Mouse (Mus musculus) adrenal gland, adult 18-20 months (tissue): ENCODE data around the gene Cdc26. TPM values are rescaled to one million over a fixed set of nuclear protein-coding genes. Genes with fewer than 3 reads are reported as not detected.

Experiments used
- DNase-seq, 2 experiments: peaks; one replicate each; pipeline ENCODE4 v3.0.0; 2021 to 2022; ENCODE audit warnings: low spot score in 2 of 2
- long read RNA-seq, 2 experiments: library from polyadenylated mRNA; stranded (forward); transcript quantifications; one replicate each; pipeline ENCODE4 v2.0.0; 2021
- total RNA-seq, 2 experiments: library from RNA; stranded (reverse); gene quantifications; 1 replicate in 1 of 2; 2 replicates in 1 of 2; pipeline ENCODE4 v1.2.3; 2021

The Cdc26 gene
- 10 to 100 TPM; 61.2 to 63.0 TPM for total RNA-seq
- long read RNA-seq, experiment 1, transcript Cdc26-201 (4 exons, 819 nt), result major isoform, 12 of 17 reads
- long read RNA-seq, experiment 1, partial matches to known transcripts, result 1 of 17 reads
- long read RNA-seq, experiment 1, other reads (novel, unspliced or antisense), result 1 of 17 reads
- long read RNA-seq, experiment 2, transcript Cdc26-201 (4 exons, 819 nt), result major isoform, 41 of 45 reads
- long read RNA-seq, experiment 2, partial matches to known transcripts, result 0 of 45 reads
- long read RNA-seq, experiment 2, other reads (novel, unspliced or antisense), result 2 of 45 reads

DNA sequence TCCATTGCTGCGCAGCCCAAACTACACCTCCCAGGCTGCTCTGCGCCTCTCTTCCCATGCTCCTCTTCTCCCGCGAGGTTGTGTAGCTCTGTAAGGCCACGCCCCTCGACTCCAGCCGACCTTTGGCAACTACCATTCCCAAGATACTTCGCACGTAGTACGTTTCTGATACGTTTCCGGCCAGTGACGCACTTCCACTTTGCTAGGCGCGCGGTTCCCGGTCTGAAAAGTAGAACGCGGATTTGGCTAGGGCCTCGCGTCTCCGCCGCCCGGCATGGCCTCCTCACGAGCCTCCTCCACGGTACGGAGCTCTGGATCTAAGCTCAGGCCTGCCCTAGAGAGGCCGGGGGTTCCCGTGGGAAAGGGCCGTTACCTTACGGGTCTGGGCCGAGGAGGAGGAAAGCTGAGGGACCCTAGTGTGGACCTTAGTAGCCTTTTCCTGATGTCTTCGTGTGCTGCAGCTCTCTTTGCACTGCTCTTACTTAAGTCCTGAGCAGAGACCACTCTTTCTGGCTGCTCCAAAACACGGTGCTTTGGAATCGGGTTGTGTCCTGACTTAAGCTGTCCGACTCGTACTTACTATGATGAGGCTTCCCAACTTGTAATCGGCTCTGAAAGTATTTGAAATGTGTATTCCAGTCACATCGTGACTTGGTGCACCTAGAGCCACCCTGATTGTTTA, at the start of gene Cdc26, which contains the start of gene Prpf4:
Gene Cdc26, minus strand, starts transcription at position 42 of the 682 bp plus-strand sequence.
Gene Prpf4, plus strand, starts transcription at position 197 of the 682 bp plus-strand sequence.
- peak; percentile 89 to 90 for DNase-seq

DNA sequence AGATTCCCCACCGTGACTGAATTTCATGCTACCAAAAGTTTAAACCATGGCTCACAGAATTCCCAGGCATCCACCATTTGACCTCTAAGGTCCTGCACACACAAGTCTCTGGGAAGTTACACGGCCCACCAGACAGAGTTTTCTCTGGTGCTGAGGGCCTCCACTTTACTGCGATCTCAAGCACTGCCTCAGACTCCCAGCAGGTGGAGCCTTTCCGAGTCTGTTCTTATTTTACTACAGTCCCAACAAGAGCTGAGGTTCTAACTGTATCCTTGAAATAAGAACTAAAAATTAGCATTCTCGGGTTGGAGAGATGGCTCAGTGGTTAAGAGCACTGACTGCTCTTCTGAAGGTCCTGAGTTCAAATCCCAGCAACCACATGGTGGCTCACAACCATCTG, 46.6 kb upstream of the Cdc26 start:
- DNase-seq, result peak; percentile 15 to 33

DNA sequence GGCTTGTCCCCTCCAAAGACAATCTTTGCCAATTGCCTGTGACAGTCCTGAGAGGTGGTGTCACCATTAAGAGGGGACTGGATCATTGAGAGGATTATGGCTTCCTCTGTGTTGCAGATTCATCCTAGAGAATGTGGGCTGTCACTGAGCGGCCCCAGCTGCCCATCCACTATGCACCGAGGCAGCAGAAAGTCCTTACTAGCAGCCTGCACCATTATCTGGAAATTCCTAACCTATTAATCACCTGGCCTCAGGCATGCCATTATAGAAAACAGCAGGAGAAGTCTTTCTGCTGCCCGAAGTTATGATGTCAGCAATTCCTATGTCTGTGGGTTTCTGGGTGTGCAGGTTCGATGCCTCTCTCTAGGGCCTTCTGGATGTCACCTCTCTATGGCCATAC, 32.5 kb upstream of the Cdc26 start:
- DNase-seq, result no peak

DNA sequence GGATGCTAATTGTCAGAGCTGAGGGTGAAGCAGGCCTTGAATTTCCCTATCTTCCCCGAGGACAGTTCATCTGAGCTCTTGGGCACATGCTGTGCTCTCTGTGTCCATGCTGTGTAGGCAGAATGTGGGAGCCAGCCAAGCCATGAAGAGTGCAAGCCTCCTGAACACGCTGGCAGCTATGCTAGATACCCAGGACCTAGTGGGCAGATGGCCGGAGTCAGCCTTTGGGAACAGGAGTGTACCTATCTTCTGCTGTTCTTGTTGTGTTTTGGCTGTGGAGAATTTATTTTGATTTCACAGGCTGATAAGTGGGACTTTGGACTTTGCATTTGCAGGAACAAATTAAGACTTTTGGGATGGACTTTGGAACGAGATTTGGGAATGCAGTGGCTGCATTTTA, 32.1 kb upstream of the Cdc26 start:
- DNase-seq, result no peak

DNA sequence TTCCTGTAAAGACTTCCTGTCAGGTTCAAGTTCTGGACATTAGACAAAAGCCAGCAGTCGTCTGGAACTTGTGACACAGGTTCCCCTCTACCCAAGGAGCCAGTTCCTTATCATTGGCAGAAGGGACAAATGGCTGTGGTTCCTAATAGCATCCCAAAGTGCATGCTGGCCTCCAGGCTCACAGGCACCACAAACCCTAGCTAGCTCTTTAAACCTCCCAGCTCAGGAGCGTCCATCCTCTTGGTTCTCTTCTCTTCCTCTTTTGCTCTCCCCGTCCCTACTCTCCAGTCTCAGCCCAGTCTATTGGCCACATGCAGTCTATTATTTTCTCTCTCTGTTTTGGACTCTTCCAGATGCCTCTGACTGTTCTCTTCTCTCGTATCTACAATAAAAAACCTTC, 31.4 kb upstream of the Cdc26 start:
- no peak for DNase-seq

DNA sequence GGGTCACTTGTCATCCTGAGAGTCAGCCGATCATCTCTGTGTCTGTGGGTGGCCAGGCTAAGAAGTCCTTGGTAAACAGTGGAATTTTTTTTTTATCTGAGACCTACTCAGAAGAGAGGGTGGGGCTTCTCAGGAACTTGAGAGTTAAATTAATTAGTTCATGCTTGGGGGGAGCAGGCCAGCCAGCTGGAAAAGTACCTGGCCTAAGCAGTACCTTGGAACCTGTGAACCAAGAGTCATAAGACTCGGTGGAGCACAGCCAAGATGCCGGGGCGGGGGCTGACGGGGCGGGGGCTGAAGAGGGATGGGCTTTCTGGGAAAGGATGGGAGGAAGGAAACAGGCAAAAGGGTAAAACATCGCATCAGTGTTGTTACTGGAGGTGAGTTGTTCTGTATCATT, 29.4 kb upstream of the Cdc26 start:
- DNase-seq, result no peak

DNA sequence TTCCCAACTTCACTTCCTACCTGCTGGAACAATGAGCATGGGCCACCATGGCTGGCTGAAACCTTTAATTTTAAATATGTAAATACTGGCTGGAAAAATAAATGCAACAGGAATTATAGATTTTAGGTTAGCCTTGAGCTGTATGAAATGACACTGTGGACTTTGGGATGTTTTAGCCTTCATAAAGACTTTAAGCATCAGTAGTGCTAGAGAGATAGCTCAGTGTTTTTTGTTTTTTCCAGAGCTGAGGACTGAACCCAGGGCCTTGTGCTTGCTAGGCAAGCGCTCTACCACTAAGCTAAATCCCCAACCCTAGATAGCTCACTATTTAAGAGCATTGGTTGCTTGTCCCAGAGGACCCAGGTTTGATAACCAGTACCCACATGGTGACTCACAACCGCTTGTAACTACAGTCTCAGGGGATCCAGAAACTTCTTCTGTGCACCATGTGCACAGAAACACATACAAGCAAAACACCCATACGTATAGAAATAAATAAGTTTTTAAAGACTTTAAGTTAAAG, 28.9 kb upstream of the Cdc26 start:
- DNase-seq, result no peak

DNA sequence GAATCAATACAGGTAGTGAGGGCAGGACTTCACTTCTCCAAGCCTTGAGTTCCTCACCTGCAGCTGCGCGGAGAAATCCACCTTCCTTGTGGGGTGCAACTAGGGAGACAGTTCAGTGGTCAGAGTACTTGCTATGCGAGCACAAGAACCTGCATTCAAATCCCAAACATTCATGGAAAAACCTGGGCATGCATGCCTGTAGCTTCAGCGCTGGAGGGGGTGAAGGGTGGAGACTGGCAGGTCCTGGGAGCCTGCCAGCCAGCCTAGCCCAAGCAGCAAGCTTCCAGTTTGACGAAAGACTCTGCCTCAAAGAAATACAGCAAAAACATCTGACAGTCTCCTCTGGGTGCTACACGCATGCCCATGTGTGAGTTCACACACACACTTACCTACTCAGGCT, 26.6 kb upstream of the Cdc26 start, which contains the start of gene Rnf183:
Gene Rnf183, minus strand, starts transcription at position 172 of the 400 bp plus-strand sequence.
- DNase-seq, result no peak

DNA sequence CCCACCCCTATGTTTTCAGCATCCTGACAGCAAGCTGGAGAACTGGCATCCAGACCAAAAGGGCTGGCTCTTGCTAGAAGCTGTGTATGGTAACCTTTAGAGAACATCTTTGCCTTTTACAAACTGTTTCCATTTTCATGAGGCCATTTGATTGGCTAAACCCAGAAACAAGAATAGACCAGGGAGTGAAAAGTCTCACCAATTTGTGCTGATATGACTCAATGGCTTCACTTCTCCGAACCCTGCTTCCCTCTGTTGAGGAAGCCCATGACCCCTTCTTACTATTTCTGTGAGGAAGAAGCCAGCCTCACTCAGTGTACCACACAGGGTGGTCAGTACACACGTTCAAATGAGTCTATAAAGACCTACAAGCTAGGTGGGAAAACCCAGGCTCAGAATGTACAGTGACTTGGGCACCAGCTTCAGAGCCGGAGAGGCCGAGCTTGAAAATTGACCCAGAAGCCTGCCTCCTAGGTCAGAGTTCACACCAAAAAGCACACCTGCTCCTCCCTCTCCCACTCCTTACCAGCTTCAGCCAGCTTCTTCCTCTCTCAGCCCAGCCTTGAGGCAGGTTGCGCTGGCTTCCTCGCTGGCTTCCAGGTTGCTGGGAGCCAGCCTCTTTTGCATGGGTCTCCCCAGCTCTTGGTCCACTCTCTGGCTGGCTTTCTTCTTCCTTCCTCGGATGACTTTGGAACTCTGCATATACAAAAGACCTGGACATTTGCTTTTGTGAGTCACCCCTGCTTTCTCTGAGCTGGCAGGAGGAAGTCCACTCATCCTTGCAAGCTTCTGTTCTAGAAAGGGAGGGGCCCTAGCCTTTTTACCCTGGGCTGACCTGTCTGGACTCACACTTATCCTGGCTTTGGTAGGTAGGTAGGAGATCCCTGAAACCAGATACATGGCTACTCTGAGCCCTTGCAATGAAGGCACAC, 25.8 kb upstream of the Cdc26 start:
- DNase-seq, result no peak

DNA sequence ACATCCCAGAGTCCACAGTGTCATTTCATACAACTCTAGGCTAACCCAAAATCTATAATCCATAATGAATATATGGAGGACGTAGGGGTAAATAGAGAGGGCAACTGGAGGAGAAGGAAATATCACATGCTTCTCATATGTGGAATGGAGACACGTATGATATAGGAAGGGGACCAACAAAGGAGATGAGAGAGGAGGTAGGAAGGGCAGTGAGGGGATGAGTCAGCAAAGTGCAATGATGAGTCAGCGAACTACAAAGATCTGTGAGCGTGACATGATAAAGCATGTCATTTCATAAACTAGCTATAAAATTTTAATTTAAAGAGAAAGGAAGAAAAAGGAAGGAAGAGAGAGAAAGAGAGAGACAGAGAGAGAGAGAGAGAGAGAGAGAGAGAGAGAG, 23.1 kb upstream of the Cdc26 start:
- no peak for DNase-seq

DNA sequence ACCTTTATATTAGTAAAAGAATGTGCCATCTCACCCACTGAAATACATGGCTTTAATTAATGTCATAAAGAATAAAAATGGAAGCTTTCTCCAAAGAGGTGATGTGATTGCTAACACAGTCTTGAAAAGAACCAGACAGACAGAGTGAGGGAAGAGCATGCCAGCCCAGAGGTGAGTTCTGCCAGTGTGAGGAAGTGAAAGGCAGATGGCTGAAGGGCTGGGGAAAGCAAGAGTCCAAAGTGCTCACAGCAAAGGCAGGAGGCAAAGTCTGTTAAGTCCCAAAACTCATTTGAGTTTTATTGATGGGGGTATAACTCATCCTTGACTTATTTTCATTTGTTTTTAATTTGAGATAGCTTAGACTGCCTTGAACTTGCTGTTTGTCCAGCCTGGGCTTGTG, 22.2 kb upstream of the Cdc26 start:
- DNase-seq, result no peak

DNA sequence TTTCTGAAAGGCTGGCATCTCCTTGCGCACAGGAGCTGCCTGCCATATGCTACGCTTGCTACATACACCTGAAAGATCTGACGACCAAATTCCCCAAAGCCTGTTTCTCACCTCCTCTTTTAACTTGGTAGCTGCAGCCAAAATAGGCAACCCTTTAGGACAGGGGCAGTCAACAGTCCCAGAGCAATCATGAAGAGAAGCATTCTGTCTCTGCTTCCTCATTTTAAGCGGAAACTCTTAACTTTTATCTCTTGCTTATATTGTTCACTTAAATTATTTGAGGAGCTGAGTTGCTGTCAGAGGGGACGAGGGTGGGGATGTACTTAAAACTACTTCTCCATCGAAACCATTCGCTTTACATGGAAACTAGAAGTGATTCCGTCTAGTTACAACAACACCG, 21.2 kb upstream of the Cdc26 start:
- no peak for DNase-seq

DNA sequence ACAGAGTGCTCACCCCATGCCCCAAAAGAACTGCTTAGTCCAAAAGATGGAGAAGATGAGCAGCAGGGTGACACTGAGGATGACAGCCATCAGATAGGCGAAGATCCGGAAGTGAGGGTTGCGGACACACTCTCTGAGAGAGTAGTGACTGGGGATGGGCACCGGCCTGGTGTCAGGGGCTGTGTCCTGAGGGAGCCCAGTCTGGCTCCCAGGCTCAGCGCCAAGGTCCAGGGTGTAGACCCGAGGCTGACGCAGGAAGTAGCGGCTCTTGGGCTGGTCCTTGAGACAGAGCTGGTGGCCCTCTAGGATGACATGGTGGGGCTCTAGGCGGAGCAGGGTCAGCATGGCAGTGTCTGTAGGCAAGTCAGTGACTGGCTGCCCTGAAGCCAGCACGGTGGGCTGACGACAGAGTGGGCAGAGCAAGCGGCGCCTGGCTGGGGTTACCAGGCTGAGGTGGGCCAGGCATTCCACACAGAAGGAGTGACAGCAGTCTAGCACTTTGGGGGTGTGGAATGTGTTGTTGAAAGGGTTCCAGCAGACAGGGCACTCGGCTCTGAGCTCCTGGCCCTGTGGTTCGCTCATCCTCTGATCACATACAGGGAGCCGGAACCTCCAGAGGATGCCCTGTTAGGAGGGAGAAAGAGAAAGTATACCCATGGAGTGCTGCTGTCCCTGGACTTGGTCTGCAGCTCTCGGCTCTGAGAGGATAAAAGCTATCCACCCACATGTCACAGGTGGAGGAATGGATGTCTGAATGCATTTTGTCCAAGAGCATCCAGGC, 19.7 kb upstream of the Cdc26 start:
- no peak for DNase-seq

DNA sequence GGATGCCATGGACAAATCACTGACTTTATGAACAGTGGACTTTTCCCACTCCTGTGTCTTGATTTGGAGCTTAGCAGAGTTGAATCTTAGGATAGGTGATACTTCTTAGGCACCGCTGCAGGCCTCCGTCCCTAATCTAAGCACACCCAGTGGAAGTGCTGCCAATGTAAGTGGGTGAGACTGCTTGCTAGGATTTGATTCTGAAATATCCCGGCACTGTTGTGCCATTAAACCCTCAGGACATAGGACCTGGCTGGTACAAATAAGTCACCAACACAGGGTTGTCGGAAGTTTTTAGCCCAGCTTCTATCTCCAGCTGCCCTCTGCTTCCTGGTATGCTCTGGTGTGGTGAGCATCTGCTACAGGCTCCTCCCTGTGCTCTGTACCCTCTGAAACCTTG, 17.4 kb upstream of the Cdc26 start:
- DNase-seq, result no peak

DNA sequence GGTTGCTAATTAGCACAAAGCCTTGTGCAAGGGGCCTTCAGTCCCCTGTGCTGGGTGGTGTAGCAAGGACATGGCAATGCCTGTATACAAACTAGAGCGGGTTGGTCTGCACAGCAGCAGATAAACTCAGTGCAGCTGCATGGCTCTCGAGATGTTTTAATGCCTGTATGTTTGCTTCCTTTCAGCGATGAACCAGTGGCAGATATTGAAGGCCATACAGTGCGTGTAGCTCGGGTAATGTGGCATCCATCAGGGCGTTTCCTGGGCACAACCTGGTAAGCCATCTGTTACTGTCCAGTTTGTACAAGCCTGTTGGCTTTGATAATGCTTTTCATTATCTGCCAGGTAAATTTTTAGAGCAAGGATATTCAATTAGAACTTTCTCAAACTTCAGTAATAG, 10.6 kb upstream of the Cdc26 start:
- DNase-seq, result no peak

DNA sequence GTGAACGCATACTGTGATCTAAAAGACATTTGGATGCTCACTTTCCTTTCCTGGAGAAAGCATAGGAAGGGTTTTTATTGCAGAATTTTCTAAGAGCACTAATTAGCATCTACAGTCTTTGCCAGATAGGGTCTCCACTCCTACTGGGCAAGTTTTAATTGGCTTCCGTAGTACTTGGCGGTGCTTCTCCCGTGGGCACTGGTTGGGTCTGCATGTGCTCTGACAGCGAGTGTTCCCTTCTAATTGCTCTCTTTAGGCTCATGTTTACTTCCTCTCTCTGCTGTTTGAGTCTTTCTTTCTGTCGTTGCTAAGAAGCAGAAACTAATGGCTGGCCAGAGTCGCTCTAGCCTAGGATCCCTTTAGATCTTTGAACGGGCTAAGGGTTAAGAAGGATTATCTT, 10.0 kb upstream of the Cdc26 start:
- no peak for DNase-seq

DNA sequence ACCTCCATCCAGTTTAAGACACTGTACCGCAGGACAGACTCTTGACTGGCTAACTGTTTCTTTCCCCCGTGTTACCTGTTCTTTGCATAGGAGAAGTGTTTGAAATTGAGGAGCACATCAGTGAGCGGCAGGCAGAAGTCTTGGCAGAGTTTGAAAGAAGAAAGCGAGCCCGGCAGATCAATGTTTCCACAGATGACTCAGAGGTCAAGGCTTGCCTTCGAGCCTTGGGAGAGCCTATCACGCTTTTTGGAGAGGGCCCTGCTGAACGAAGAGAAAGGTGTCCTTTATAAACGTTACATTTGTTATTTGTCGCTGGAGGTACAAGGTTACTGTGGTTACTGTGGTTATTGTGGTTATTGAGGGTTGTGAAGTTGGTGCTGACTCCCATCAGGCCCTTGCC, 3.2 kb upstream of the Cdc26 start:
- peak in 1 of 2 experiments; percentile 50 for DNase-seq

DNA sequence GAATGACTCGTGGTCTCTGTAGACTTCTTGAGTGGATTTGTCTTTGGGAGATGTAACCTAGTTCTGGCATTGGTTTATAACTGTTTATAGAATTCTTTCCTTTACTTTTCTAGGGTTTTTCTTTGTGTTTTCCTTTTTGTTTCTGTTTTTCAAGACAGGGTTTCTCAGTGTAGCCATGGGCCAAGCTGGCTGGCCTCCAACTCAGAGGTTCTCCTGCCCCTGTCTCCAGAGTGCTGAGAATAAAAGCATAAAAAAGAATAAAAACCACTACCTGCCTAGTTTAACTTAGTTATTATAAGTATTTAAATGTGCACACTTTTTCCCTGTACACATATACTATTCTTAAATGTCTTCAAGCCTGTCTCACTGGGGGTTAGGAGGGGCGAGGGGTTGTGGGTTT, 1.9 kb upstream of the Cdc26 start:
- DNase-seq, result no peak

DNA sequence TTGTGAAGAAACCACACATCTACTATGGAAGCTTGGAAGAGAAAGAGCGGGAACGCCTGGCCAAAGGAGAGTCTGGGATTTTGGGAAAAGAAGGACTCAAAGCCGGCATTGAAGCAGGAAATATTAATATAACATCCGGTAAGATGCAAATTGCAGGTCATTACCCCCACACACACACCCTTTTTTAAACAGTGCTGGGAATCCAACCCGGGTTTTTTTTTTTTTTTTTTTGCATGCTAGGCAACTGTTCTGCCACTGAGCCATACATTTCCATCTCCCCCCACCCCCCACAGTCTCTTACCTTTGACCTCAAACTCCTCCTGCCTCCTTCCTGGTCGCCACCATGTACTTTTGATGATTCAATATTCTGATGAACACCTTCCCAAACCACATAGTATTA, 1.2 kb upstream of the Cdc26 start:
- DNase-seq, result no peak

DNA sequence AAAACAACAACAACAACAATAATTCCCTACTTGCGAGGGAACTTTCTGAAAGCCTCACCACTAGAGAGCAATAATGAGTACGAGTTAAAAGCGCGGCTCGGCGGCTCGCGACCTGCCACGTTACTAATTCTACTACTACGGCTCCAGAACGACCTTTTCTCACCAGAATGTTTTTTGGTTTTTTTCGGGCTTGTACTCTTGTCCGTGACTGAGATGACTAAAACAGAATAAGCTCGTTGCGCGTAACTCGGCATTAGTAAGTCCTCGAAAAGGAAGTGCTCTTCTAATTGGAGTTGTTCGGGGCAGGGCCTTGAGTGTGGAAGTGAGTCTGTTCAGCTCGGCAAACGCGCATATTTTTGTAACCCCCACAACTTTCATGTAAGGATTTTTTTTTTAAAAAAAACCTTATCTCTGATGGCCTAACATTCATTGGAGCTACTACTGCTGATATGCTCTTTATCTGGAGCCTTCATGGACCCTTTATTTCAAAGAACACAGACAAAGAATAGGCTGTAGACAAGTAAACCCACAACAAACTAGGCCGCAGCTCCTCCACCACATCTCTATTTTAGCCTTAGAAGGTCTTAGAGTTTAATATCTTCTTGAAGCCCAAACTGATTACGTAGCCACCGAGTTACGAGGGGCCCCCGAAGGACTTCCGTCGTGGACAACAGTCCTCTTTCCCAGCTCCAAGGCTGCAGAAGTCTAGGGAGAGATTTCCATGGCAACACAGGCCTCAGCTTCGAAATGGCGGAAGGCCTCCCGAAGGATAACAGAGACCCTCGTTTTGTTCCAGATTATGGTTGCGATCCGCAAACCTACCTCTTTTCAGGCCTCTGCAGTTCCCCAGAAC, 486 bp downstream of the Cdc26 start:
- DNase-seq, result peak; percentile 26 to 45
